Mouse (Mus musculus) cortical plate, adult 2 months (tissue): ENCODE results near the gene Serpine2. TPM values are rescaled to one million over a fixed set of nuclear protein-coding genes. Genes with fewer than 3 reads are reported as not detected.

ENCODE experiments used
- H3K27ac ChIP-seq: fragments of 200-500 bp; 2 replicates; pipeline ENCODE4 v1.5.1; 2012; ENCODE audit warnings: low read length, control low read depth, inconsistent platforms; ENCODE audit not compliant: insufficient read depth
- H3K4me1 ChIP-seq: fragments of 200-500 bp; 2 replicates; pipeline ENCODE4 v1.6.1; 2011; ENCODE audit warnings: low read length; ENCODE audit not compliant: control insufficient read depth, insufficient read depth
- H3K4me3 ChIP-seq: fragments of 200-500 bp; 2 replicates; pipeline ENCODE4 v1.5.1; 2011; ENCODE audit warnings: mild to moderate bottlenecking, low read length, control low read depth; ENCODE audit not compliant: insufficient read depth
- CTCF ChIP-seq: fragments of 200-500 bp; IDR thresholded peaks from 2 replicates; pipeline ENCODE4 v1.5.1; 2011; ENCODE audit warnings: mild to moderate bottlenecking, control low read depth, low read length; ENCODE audit not compliant: insufficient read depth; ENCODE audit errors: extremely low read depth
- POLR2A ChIP-seq: fragments of 200-500 bp; IDR thresholded peaks from 2 replicates; pipeline ENCODE4 v1.6.1; 2011; ENCODE audit warnings: mild to moderate bottlenecking, low read length, control low read depth; ENCODE audit not compliant: insufficient read depth; ENCODE audit errors: extremely low read depth
- polyA plus RNA-seq: library from polyadenylated mRNA; depleted of rRNA; stranded (reverse); fragments of >200 nt; gene quantifications from 2 replicates; pipeline ENCODE4 v1.2.3, GENCODE M21; 2012

The Serpine2 gene
- polyA plus RNA-seq, 1 experiment = 149 TPM

- no peak overlapping the region for H3K27ac ChIP-seq
- no peak for TF ChIP-seq POLR2A
- peak; percentile 33; the same call in 1 of the 2 replicates for TF ChIP-seq CTCF
- no peak overlapping the region for H3K4me3 ChIP-seq
- H3K4me1 ChIP-seq = no peaks in the 10 kb centered on the region
Measured at GRCm38 (mm10) chr1:79782433-79782832, 78.5 kb downstream of the Serpine2 start.

- no peak for TF ChIP-seq CTCF
- no peak for TF ChIP-seq POLR2A
- H3K27ac ChIP-seq = no peak overlapping the region
- H3K4me3 ChIP-seq = no peak overlapping the region
- H3K4me1 ChIP-seq = no peaks in the 10 kb centered on the region
Measured at GRCm38 (mm10) chr1:79778011-79778410, 83.0 kb downstream of the Serpine2 start.

- Histone ChIP-seq H3K4me3 (peak within 1 kb of the TSS; percentile 80), H3K27ac (peak within 1 kb of the TSS; percentile 70; the same call in 1 of the 2 replicates), H3K4me1 (no peaks in the 10 kb centered on the region)
- TF ChIP-seq CTCF (no peak), POLR2A (peak; percentile 67)
Measured at GRCm38 (mm10) chr1:79775927-79776458, 85.0 kb downstream of the Serpine2 start, which contains the start of the genes Mrpl44 and Wdfy1. TSS of gene Mrpl44 (plus strand) at chr1:79776018. TSS of gene Wdfy1 (minus strand) at chr1:79776143.

- TF ChIP-seq POLR2A (no peak), CTCF (no peak)
- no peaks in the 10 kb centered on the region for H3K4me1 ChIP-seq
- H3K4me3 ChIP-seq = no peak overlapping the region
- no peak overlapping the region for H3K27ac ChIP-seq
Measured at GRCm38 (mm10) chr1:79774164-79774780, 86.7 kb downstream of the Serpine2 start.

- TF ChIP-seq POLR2A = no peak
- no peak for TF ChIP-seq CTCF
- H3K4me3 ChIP-seq = no peak overlapping the region
- no peaks in the 10 kb centered on the region for H3K4me1 ChIP-seq
- H3K27ac ChIP-seq = no peak overlapping the region
Measured at GRCm38 (mm10) chr1:79768231-79768630, 92.7 kb downstream of the Serpine2 start.

- peaks cover 3% of the 10 kb centered on the region; the same call in 1 of the 2 replicates for H3K4me1 ChIP-seq
- H3K27ac ChIP-seq = no peak overlapping the region
- no peak overlapping the region for H3K4me3 ChIP-seq
- TF ChIP-seq CTCF (no peak), POLR2A (no peak)
Measured at GRCm38 (mm10) chr1:79764483-79764882, 96.5 kb downstream of the Serpine2 start.

GRCm38 (mm10) chr1:79764031-79764430 lies 96.9 kb downstream of the Serpine2 start:
- TF ChIP-seq POLR2A (no peak), CTCF (no peak)

GRCm38 (mm10) chr1:79762282-79763250 lies 98.4 kb downstream of the Serpine2 start:
- H3K4me3 ChIP-seq = no peak overlapping the region; the same call in 1 of the 2 replicates
- no peak overlapping the region for H3K27ac ChIP-seq
- no peak for TF ChIP-seq CTCF
- no peak for TF ChIP-seq POLR2A
- H3K4me1 ChIP-seq = peaks cover 3% of the 10 kb centered on the region; the same call in 1 of the 2 replicates

More at GRCm38 (mm10) chr1:79764031-79764430, 96.9 kb downstream of the Serpine2 start:
- no peak overlapping the region for H3K27ac ChIP-seq
- H3K4me3 ChIP-seq = no peak overlapping the region
- peaks cover 3% of the 10 kb centered on the region; the same call in 1 of the 2 replicates for H3K4me1 ChIP-seq

GRCm38 (mm10) chr1:79761917-79762271 lies 99.1 kb downstream of the Serpine2 start:
- no peak for TF ChIP-seq CTCF
- no peak for TF ChIP-seq POLR2A
- H3K4me1 ChIP-seq = peaks cover 3% of the 10 kb centered on the region; the same call in 1 of the 2 replicates
- no peak overlapping the region for H3K27ac ChIP-seq
- H3K4me3 ChIP-seq = peak overlapping the region; percentile 84
